Mouse (Mus musculus): ENCODE results near the gene Gm28042. TPM values are rescaled to one million over a fixed set of nuclear protein-coding genes. Genes with fewer than 3 reads are reported as not detected.
A peak's percentile ranks its signal among the peaks of the same experiment; 100 is the strongest.

Gene Gm28042
- polyA plus RNA-seq, 1 experiment from 2014 or later = 3.6 TPM

- H3K27me3 ChIP-seq (ENCODE audit: control insufficient read depth, insufficient read depth, low read length) = no peaks in the 10 kb centered on the region
- H3K4me1 ChIP-seq (ENCODE audit: control insufficient read depth in 2 of 2, insufficient read depth in 2 of 2, low read length in 2 of 2) = peaks cover 3 to 7% of the 10 kb centered on the region in 2 experiments
- H3K9ac ChIP-seq (ENCODE audit: low read length) = no peak within 1 kb of the TSS
- no peak for ATAC-seq (ENCODE audit: insufficient number of reproducible peaks, insufficient read depth, low FRiP score, low read depth)
- no peak within 1 kb of the TSS for H3K27ac ChIP-seq (replicated peaks in 1 of 2; ENCODE audit: control insufficient read depth in 1 of 2, insufficient read depth in 1 of 2, low read depth in 2 of 2, low read length in 2 of 2)
- H3K4me3 ChIP-seq (ENCODE audit: control insufficient read depth in 1 of 2, insufficient read depth in 1 of 2, low read depth in 1 of 2, low read length in 2 of 2) = no peak within 1 kb of the TSS
- peaks cover 76% of the 10 kb centered on the region for H3K36me3 ChIP-seq (ENCODE audit: control insufficient read depth, insufficient read depth, low read length)
- 82% methylated on average over 12 of the region's 12 CpGs for WGBS
- H3K9me3 ChIP-seq (ENCODE audit: control insufficient read depth, low read length) = no peaks in the 10 kb centered on the region
- H3K4me2 ChIP-seq (ENCODE audit: low read length) = no peak within 1 kb of the TSS
Observed at GRCm38 (mm10) chr2:120032726-120033467, 5.6 kb downstream of the Gm28042 start, which contains the start of gene Pla2g4b. TSS of gene Pla2g4b (plus strand) at chr2:120033417.

- no peak for ATAC-seq (ENCODE audit: insufficient number of reproducible peaks, insufficient read depth, low FRiP score, low read depth)
- WGBS = 58% methylated on average over 5 of the region's 5 CpGs
- no peak overlapping the region for H3K4me2 ChIP-seq (ENCODE audit: low read length)
- no peaks in the 10 kb centered on the region for H3K27me3 ChIP-seq (ENCODE audit: control insufficient read depth, insufficient read depth, low read length)
- no peak overlapping the region for H3K27ac ChIP-seq (replicated peaks in 1 of 2; ENCODE audit: control insufficient read depth in 1 of 2, insufficient read depth in 1 of 2, low read depth in 2 of 2, low read length in 2 of 2)
- peaks cover 84% of the 10 kb centered on the region for H3K36me3 ChIP-seq (ENCODE audit: control insufficient read depth, insufficient read depth, low read length)
- H3K4me1 ChIP-seq (ENCODE audit: control insufficient read depth in 2 of 2, insufficient read depth in 2 of 2, low read length in 2 of 2) = no peaks in the 10 kb centered on the region
- no peak overlapping the region for H3K4me3 ChIP-seq (ENCODE audit: control insufficient read depth in 1 of 2, insufficient read depth in 1 of 2, low read depth in 1 of 2, low read length in 2 of 2)
- H3K9ac ChIP-seq (ENCODE audit: low read length) = no peak overlapping the region
- H3K9me3 ChIP-seq (ENCODE audit: control insufficient read depth, low read length) = no peaks in the 10 kb centered on the region
Observed at GRCm38 (mm10) chr2:120033726-120034125, 6.4 kb downstream of the Gm28042 start.

- no peak for ATAC-seq (ENCODE audit: insufficient number of reproducible peaks, insufficient read depth, low FRiP score, low read depth)
- 92% methylated on average over 8 of the region's 9 CpGs for WGBS
- no peak overlapping the region for H3K4me3 ChIP-seq (ENCODE audit: control insufficient read depth in 1 of 2, insufficient read depth in 1 of 2, low read depth in 1 of 2, low read length in 2 of 2)
- H3K27me3 ChIP-seq (ENCODE audit: control insufficient read depth, insufficient read depth, low read length) = no peaks in the 10 kb centered on the region
- H3K9ac ChIP-seq (ENCODE audit: low read length) = no peak overlapping the region
- H3K27ac ChIP-seq (replicated peaks in 1 of 2; ENCODE audit: control insufficient read depth in 1 of 2, insufficient read depth in 1 of 2, low read depth in 2 of 2, low read length in 2 of 2) = no peak overlapping the region
- H3K9me3 ChIP-seq (ENCODE audit: control insufficient read depth, low read length) = no peaks in the 10 kb centered on the region
- no peak overlapping the region for H3K4me2 ChIP-seq (ENCODE audit: low read length)
- no peaks in the 10 kb centered on the region for H3K4me1 ChIP-seq (ENCODE audit: control insufficient read depth in 2 of 2, insufficient read depth in 2 of 2, low read length in 2 of 2)
- H3K36me3 ChIP-seq (ENCODE audit: control insufficient read depth, insufficient read depth, low read length) = peaks cover 90% of the 10 kb centered on the region
Observed at GRCm38 (mm10) chr2:120037744-120038143, 10.5 kb downstream of the Gm28042 start.

GRCm38 (mm10) chr2:120040991-120041390 lies 13.7 kb downstream of the Gm28042 start:
- peaks cover 5 to 7% of the 10 kb centered on the region in 2 experiments; a peak in 3 of 4 replicates for H3K4me1 ChIP-seq (ENCODE audit: control insufficient read depth in 2 of 2, insufficient read depth in 2 of 2, low read length in 2 of 2)
- peaks cover 67% of the 10 kb centered on the region for H3K36me3 ChIP-seq (ENCODE audit: control insufficient read depth, insufficient read depth, low read length)
- ATAC-seq (ENCODE audit: insufficient number of reproducible peaks, insufficient read depth, low FRiP score, low read depth) = no peak
- H3K4me3 ChIP-seq (ENCODE audit: control insufficient read depth in 1 of 2, insufficient read depth in 1 of 2, low read depth in 1 of 2, low read length in 2 of 2) = no peak overlapping the region
- H3K9ac ChIP-seq (ENCODE audit: low read length) = no peak overlapping the region
- 92% methylated on average over 5 of the region's 5 CpGs for WGBS
- H3K27me3 ChIP-seq (ENCODE audit: control insufficient read depth, insufficient read depth, low read length) = no peaks in the 10 kb centered on the region
- no peaks in the 10 kb centered on the region for H3K9me3 ChIP-seq (ENCODE audit: control insufficient read depth, low read length)
- no peak overlapping the region for H3K27ac ChIP-seq (replicated peaks in 1 of 2; ENCODE audit: control insufficient read depth in 1 of 2, insufficient read depth in 1 of 2, low read depth in 2 of 2, low read length in 2 of 2)
- no peak overlapping the region for H3K4me2 ChIP-seq (ENCODE audit: low read length)

GRCm38 (mm10) chr2:120044101-120044603 lies 16.9 kb downstream of the Gm28042 start:
- Histone ChIP-seq H3K27ac (replicated peaks in 1 of 2; ENCODE audit: control insufficient read depth in 1 of 2, insufficient read depth in 1 of 2, low read depth in 2 of 2, low read length in 2 of 2) (no peak overlapping the region), H3K9me3 (ENCODE audit: control insufficient read depth, low read length) (no peaks in the 10 kb centered on the region), H3K4me3 (ENCODE audit: control insufficient read depth in 1 of 2, insufficient read depth in 1 of 2, low read depth in 1 of 2, low read length in 2 of 2) (no peak overlapping the region), H3K36me3 (ENCODE audit: control insufficient read depth, insufficient read depth, low read length) (peaks cover 35% of the 10 kb centered on the region), H3K4me1 (ENCODE audit: control insufficient read depth in 2 of 2, insufficient read depth in 2 of 2, low read length in 2 of 2) (peaks cover 5 to 7% of the 10 kb centered on the region in 2 experiments; a peak in 3 of 4 replicates), H3K27me3 (ENCODE audit: control insufficient read depth, insufficient read depth, low read length) (no peaks in the 10 kb centered on the region), H3K4me2 (ENCODE audit: low read length) (no peak overlapping the region), H3K9ac (ENCODE audit: low read length) (no peak overlapping the region)
- peak; percentile 46; the same call in 1 of the 2 replicates for ATAC-seq (ENCODE audit: insufficient number of reproducible peaks, insufficient read depth, low FRiP score, low read depth)
- WGBS = 54% methylated on average over 4 of the region's 4 CpGs

GRCm38 (mm10) chr2:120044676-120045075 lies 17.4 kb downstream of the Gm28042 start:
- WGBS = 73% methylated on average over 3 of the region's 3 CpGs

GRCm38 (mm10) chr2:120046486-120047310 lies 19.4 kb downstream of the Gm28042 start:
- no peaks in the 10 kb centered on the region for H3K9me3 ChIP-seq (ENCODE audit: control insufficient read depth, low read length)
- H3K27me3 ChIP-seq (ENCODE audit: control insufficient read depth, insufficient read depth, low read length) = no peaks in the 10 kb centered on the region
- peaks cover 5 to 7% of the 10 kb centered on the region in 2 experiments; a peak in 3 of 4 replicates for H3K4me1 ChIP-seq (ENCODE audit: control insufficient read depth in 2 of 2, insufficient read depth in 2 of 2, low read length in 2 of 2)
- 56% methylated on average over 14 of the region's 14 CpGs for WGBS
- H3K9ac ChIP-seq (ENCODE audit: low read length) = no peak overlapping the region
- ATAC-seq (ENCODE audit: insufficient number of reproducible peaks, insufficient read depth, low FRiP score, low read depth) = no peak
- H3K36me3 ChIP-seq (ENCODE audit: control insufficient read depth, insufficient read depth, low read length) = peaks cover 10% of the 10 kb centered on the region
- no peak overlapping the region for H3K27ac ChIP-seq (replicated peaks in 1 of 2; ENCODE audit: control insufficient read depth in 1 of 2, insufficient read depth in 1 of 2, low read depth in 2 of 2, low read length in 2 of 2)
- no peak overlapping the region for H3K4me2 ChIP-seq (ENCODE audit: low read length)
- H3K4me3 ChIP-seq (ENCODE audit: control insufficient read depth in 1 of 2, insufficient read depth in 1 of 2, low read depth in 1 of 2, low read length in 2 of 2) = no peak overlapping the region

More at GRCm38 (mm10) chr2:120044676-120045075, 17.4 kb downstream of the Gm28042 start:
- Histone ChIP-seq H3K4me3 (ENCODE audit: control insufficient read depth in 1 of 2, insufficient read depth in 1 of 2, low read depth in 1 of 2, low read length in 2 of 2) (no peak overlapping the region), H3K27ac (replicated peaks in 1 of 2; ENCODE audit: control insufficient read depth in 1 of 2, insufficient read depth in 1 of 2, low read depth in 2 of 2, low read length in 2 of 2) (no peak overlapping the region), H3K9me3 (ENCODE audit: control insufficient read depth, low read length) (no peaks in the 10 kb centered on the region), H3K4me2 (ENCODE audit: low read length) (no peak overlapping the region), H3K4me1 (ENCODE audit: control insufficient read depth in 2 of 2, insufficient read depth in 2 of 2, low read length in 2 of 2) (peaks cover 5 to 7% of the 10 kb centered on the region in 2 experiments; a peak in 3 of 4 replicates), H3K27me3 (ENCODE audit: control insufficient read depth, insufficient read depth, low read length) (no peaks in the 10 kb centered on the region), H3K9ac (ENCODE audit: low read length) (no peak overlapping the region), H3K36me3 (ENCODE audit: control insufficient read depth, insufficient read depth, low read length) (peaks cover 30% of the 10 kb centered on the region)
- ATAC-seq (ENCODE audit: insufficient number of reproducible peaks, insufficient read depth, low FRiP score, low read depth) = no peak

Measured in heart, embryonic 14.5 days (tissue).